Mouse (Mus musculus) embryo, embryonic 10.5 days (tissue): Measurements from ENCODE around the gene Arhgef39.
A peak's percentile ranks its signal among the peaks of the same experiment; 100 is the strongest.

Source experiments
- DNase-seq: peaks from one replicate; pipeline ENCODE4 v3.0.0-alpha.2; 2015; ENCODE audit warnings: low spot score

The Arhgef39 gene

DNA sequence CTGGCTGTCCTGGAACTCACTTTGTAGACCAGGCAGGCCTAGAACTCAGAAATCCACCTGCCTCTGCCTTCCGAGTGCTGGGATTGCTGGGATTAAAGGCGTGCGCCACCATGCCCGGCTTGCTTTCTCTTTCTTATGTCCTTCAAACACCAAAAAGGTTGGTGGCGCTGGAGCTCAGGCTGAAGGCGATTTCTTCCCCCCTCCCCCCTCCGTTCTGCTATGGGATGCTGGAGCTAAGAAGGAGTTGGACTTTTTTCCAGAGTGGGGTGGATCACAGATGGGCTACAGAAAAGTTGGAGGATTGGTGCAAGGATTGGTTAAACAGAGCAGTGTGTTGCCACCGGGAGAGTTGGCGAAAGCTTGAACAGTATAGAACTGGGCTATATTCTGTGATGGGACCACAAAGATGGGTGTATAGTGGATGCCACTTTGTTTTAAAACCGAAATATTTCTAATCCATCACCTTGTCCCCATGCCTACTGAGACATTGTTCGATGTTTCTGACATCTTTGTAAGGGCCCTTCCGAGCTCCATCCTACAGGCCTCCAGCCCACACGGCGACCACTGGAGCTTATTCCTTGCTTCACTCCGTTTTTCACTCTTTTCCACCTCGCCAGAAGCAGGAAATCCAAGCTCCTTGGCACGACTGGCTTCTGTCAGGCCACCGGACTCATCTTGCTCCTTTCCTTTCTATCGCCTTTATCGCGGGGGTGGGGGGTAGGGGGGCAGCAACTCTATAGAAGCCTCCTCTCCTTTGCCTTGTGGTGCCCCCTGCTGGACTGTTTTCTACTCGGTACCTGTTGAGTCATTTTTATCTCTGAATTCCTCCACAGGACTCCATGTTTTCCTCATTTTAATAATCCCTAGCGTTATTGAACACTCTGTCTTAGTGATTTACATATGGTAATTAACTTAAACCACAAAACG lies 20.3 kb downstream of the Arhgef39 start:
- peak; percentile 89 for DNase-seq

DNA sequence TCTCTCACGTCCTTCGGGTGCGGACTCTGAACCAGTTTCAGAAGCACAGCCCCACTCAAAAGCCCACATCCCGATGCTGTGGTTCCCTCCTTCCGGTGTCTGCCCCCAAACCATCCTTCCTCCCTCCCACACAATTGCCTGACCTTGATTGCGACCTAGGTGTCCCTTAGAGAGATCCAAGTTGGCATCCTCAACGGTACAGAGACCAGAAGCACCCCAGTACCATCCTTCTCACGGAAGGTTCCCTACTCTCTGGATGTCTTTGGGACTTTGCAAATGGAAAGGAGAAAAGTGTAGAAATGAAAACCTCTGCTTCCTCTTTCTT lies 21.0 kb downstream of the Arhgef39 start:
- DNase-seq = no peak

DNA sequence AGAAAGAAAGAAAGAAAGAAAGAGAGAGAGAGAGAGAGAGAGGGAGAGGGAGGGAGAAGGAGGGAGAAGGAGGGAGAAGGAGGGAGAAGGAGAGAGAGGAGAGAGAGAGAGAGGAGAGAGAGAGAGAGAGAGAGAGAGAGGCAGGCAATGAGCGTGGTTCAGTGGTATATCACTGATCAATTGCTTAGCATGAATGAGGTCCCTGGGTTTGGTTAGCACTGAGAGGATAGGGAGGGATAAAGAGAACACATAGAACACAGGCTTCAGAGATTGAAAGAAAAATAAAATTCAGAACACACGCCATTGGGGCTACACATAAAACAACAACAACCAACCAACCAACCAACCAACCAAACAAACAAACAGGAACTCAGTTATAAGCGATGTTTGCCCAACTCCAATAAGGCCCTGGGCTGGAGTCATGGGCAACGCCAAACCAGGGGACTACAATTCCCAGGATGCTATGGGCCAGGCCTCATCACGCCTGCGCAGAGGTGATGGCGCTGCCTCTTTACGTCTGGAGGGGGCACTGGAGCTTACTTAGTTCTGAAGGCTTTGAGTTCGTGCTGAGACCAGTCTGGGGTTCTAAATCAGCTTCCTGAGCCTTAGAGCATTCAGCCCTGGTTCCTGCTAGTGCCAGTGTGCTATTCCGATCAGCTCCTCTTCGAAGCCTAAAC lies 21.5 kb downstream of the Arhgef39 start:
- DNase-seq = peak; percentile 96

DNA sequence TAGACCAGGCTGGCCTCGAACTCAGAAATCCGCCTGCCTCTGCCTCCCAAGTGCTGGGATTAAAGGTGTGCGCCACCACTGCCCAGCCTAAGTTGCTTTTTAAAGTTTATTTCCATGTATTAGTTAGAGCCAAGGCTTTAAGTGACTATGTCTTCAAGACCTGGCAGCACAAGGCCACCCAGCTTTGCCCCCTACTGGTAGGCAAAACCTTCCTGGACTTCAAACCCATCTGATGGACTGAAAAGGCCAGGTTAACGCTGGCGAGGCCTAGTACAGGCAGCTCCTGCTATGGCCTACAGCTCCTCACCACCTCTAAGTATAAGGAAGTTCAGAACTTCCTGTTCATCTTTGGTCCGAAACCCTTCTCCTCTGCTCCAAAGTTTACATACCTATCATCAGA lies 22.9 kb downstream of the Arhgef39 start:
- DNase-seq = no peak

DNA sequence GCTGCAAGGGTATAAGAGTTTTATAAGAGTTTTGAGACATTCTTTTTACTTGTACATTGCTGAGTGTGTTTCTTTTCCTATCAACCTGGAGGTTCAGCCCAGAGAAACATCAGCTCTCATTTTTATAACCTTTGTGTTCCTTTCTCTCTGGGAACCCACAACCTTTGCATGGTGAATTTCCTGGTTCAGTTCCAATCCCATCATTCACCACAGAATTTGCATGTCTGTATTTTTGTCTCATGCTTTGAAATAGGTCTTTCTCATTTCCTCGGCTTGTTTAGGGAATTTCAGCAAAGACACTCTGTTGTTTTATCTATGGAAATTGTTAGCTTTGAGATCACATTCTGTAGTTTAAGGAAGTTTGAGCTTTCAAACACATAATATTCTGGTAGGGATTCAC lies 25.9 kb downstream of the Arhgef39 start:
- no peak for DNase-seq

DNA sequence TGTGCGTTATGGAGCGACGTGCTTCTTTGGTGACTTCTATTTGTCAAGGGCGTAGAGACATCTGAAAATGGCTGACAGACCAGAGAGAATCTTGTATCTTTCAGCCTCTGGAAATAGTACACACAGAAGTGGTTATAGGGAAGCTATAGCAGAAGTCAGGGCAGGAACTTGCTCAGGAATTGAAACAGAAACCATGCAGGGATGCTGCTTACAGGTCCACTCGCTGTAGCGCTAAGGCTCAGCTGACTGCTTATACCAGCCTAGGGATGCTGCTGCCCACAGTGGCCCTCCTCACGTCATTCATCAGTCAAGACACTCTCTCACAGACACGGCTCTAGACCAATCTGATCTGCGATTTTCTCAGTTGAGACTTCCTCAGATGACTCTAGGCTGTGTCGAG lies 29.2 kb downstream of the Arhgef39 start:
- DNase-seq = no peak

DNA sequence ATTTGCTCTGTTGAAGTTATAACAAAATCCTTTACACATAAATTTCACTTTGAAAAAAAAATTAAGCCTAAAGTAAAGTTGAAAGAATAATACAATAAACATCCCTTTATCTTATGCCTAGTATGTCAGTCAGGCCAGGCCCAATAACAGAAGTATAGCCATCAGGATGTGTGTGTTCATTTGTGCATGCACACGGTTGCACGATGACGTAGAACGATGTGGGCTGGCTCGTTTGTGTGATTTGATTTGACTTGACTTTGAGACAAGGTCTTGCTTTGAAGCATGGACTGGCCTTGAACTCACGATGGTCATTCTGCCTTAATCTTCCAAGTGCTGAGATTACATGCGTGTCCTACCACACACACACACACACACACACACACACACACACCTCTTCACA lies 32.6 kb downstream of the Arhgef39 start:
- DNase-seq = no peak

DNA sequence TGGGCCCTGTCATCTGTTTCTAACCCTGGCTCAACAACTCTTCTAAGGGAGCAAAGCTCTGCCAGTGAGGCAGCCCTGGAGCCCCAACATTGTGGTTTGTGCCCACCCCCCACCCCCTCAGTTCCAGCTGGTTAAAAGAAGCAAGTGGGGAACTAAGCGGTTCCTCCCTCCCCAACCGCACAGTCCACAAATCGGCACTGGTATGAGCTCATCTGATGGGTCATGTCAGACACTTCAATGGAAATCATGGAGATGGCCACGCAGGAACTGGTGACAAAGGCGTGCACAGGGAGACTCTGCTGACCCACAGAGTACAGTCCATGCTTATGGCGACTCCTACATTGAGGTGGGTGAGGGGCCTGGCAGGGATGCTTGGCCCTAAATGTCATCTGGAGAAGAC lies 33.6 kb downstream of the Arhgef39 start:
- DNase-seq = no peak

DNA sequence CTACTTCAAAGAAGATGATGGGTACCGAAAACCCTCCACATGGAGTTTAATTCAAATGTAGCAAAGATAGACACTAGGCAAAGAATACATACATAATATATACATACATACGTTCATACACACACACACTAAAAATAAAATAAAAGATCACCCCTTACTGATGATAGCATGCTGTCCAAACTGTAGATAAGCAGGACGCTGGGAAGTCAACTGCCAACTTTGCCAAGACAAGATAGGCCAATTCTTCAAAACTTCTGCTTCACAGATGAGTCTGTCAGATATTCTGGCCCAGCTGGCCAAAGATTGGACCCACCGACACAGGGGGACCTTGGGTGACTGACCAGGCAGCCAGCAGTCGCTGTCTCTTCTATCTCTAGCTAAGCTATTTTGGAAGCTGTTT lies 36.4 kb downstream of the Arhgef39 start:
- no peak for DNase-seq

DNA sequence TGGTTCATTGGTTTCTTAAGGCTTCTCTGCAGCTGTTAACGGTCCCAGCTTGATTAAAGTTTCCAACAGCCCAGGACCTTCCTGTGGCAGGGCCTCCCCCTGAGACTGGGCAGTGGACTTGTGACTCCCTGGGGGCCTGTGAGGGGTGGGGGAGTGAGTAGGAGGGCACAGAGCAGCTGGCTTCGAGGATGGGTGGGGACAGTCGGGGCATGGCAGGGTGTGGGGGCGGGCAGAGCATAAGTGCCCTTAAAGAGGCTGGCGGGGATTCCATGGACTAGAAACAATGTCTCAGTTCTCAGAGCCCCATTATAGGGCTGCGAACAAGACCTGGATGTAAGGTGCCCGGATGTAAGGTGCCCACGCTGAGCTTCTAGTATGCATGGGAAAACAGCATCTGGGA lies 42.4 kb downstream of the Arhgef39 start:
- no peak for DNase-seq

DNA sequence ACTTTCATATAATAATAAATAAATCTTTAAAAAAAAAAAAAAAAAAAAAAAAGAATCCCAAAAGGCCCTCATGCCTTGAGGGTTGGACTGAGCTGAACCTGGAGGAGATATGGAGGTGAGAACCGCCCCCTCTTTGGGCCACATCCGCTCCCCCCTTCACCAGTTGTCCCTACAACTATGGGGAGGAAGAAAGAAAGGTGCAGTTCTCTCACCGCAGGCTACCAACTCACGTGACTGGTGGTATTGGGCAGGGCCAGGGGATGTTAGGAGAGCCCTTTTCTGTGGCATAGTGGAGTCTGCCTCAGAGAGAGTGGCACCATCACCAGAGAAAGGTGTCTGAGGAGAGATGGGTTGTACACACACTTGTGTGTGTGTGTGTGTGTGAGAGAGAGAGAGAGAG lies 43.0 kb downstream of the Arhgef39 start:
- no peak for DNase-seq

DNA sequence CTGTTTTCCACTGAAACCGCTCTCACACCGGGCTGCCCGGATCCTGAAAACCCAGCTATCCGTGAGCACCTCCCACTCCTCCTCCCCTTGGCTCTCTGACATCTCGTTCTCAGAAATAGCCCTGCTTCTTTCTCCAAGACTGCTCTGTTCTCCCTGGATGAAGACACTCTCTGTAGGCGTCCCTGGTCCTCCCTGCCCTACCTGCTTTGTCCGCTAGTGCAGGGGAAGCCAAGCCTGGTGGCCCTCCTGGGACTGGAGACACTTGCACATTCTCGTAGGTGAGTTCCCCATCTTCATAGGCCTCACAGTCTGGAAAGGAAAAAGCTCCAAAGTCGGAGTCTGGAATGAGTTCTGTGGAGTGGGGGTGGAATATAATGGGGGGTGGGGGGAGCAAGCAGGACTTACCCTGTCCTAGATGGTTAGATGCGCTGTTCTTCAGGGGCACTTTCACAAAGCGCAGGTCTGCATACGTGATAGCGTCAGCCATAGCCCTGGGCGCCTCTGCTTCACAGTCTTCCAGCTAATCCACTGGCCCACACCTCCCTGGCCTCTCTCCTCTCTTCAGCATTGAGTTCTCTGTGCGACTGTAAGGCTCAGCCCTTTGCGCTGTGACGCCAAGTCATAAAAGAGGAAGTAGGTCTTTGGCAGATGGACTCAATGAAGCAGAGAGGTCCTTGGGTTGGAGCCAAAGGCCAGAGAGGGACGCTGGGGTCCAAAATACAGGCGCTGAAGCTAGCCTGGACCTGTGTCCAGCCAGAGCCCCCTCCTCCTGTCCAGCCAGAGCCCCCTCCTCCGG lies 45.3 kb downstream of the Arhgef39 start, which contains the start of gene Cd72:
Cd72 (minus strand) TSS at position 588 of the 796 bp plus-strand sequence.
- peak; percentile 17 for DNase-seq

DNA sequence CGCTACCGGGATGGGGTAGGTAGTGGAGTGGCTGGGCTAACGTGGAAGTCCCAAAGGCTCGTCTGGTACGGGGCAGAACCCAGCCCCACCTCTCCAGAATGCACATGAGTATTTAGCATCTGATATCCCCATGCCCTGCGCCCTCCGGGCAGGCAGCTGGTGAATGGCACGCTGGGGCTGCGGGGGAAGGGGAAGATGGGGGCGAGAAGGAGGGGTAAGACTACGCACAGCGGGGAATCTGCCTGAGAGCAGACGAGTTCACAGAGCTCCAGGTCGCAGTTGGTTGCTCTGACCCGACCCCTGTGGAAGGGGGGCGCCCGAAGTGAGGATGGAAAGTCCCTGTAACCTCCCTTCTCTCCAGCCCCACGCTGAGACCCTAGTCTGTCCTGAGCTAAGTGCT lies 46.1 kb downstream of the Arhgef39 start:
- DNase-seq = peak; percentile 40

DNA sequence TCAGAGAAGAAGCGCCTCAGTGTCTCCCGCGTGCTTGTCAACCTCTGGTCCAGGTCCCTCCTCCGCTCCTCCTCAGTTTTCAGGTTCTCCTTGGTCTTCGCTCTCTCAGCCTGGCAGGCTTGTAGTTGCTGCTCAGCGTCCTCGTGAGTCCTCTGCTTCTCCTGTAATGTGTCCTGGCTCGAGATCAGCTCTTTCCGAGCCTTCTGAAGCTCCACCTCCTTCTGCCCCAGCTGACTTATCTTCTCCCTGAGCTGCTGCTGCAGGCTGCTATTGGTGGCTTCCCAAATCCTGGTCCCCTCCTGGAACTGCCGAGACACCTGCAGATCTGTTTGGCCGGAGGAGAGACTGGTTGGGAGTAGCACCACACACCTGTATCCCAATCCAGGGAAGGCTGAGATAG lies 47.2 kb downstream of the Arhgef39 start:
- DNase-seq = no peak

DNA sequence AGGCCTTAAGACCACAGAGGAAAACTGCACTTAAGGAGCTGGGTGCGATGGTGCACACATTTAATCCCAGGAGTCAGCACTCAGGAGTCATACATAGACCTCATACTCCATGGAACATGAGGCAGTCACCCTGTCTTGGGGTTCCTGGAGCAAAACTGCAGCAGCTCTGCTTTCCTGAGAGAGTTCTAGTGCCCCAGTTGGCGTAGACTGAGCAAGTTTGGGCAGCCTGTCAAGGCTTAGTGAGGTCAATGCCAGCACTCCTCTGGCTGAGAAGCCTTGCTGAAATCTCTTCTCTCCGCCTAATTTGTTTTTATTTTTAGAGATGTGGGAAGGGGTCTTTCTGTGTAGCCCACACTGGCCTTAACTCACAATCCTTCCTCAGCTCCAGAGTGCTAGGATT lies 50.9 kb downstream of the Arhgef39 start:
- DNase-seq = no peak

DNA sequence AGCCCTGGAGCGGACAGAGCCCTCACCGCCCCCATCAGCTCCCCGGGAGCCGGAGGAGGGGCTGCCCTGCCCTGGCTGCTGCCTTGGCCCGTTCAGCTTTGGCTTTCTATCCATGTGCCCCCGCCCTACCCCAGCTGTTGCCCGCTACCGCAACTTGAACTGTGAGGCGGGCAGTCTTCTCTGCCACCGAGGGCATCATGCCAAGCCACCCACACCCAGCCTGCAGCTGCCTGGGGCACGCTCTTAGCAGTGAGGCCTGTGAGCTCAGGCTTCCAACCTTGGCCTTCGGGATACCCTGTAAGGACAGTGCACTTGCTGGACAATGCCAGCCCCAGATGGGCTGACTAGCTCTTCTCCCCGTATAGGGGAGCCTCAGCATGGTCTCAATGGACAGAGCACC lies 52.2 kb downstream of the Arhgef39 start:
- DNase-seq = no peak
